Mouse (Mus musculus) neural tube, embryonic 12.5 days (tissue): ENCODE results near the gene Rnf113a1. TPM values are rescaled to one million over a fixed set of nuclear protein-coding genes. Genes with fewer than 3 reads are reported as not detected.
"Not testable (repeated sequence)": the region's sequence is repeated elsewhere in the genome, so short reads cannot be mapped to it uniquely, and the experiment has no call there.

Source experiments
- ATAC-seq: fragments of 200-750 bp; cut with Nextera tagmentation; 2 replicates; pipeline ENCODE4 v1.8.0; 2017; ENCODE audit warnings: low read depth, mild to moderate bottlenecking, moderate TSS enrichment, moderate library complexity; ENCODE audit not compliant: low FRiP score
- H3K27ac ChIP-seq: fragments of 300-500 bp; sonication (generic); 2 replicates; pipeline ENCODE4 v1.5.1; 2016
- H3K27me3 ChIP-seq: fragments of 300-500 bp; sonication (generic); replicated peaks from 2 replicates; pipeline ENCODE4 v1.6.1; 2016; ENCODE audit warnings: mild to moderate bottlenecking
- H3K36me3 ChIP-seq: fragments of 300-500 bp; sonication (generic); 2 replicates; pipeline ENCODE4 v1.6.1; 2016; ENCODE audit warnings: mild to moderate bottlenecking
- H3K4me1 ChIP-seq: fragments of 300-500 bp; sonication (generic); 2 replicates; pipeline ENCODE4 v1.6.1; 2016
- H3K4me2 ChIP-seq: fragments of 300-500 bp; sonication (generic); replicated peaks from 2 replicates; pipeline ENCODE4 v1.6.1; 2016; ENCODE audit warnings: mild to moderate bottlenecking
- H3K4me3 ChIP-seq: fragments of 300-500 bp; sonication (generic); 2 replicates; pipeline ENCODE4 v1.5.1; 2016
- H3K9ac ChIP-seq: fragments of 300-500 bp; sonication (generic); 2 replicates; pipeline ENCODE4 v1.6.1; 2016; ENCODE audit warnings: mild to moderate bottlenecking
- H3K9me3 ChIP-seq: fragments of 300-500 bp; sonication (generic); 2 replicates; pipeline ENCODE4 v1.6.1; 2016; ENCODE audit warnings: mild to moderate bottlenecking
- WGBS: fragments of 180-500 bp; shearing (Covaris S2); methylation state at CpG from one replicate; pipeline ENCODE4 v1.1.7; 2016; 5-methylcytosine and 5-hydroxymethylcytosine counted together
- polyA plus RNA-seq: library from polyadenylated mRNA; unstranded; fragments of >200 nt; fragmentation: Nextera tagmentation; extraction: Ambion mirVana; gene quantifications from 2 replicates; pipeline ENCODE4 v1.2.1, GENCODE M21; 2016

The Rnf113a1 gene
- polyA plus RNA-seq, 1 experiment from 2014 or later: 14.8 TPM

- no peak for ATAC-seq
- H3K4me3 ChIP-seq: no peak overlapping the region
- H3K27me3 ChIP-seq: no peaks in the 10 kb centered on the region
- WGBS: 54% methylated on average over 8 of the region's 8 CpGs
- H3K36me3 ChIP-seq: no peaks in the 10 kb centered on the region
- H3K27ac ChIP-seq: no peak overlapping the region
- no peak overlapping the region for H3K9ac ChIP-seq
- no peak overlapping the region for H3K4me2 ChIP-seq
- no peaks in the 10 kb centered on the region for H3K4me1 ChIP-seq
- no peaks in the 10 kb centered on the region for H3K9me3 ChIP-seq
These were observed 7.6 kb downstream of the Rnf113a1 start for GRCm38 (mm10) chrX:37198676-37199075.

- Histone ChIP-seq H3K27me3 (no peaks in the 10 kb centered on the region), H3K36me3 (no peaks in the 10 kb centered on the region), H3K4me3 (no peak within 1 kb of the TSS), H3K4me1 (no peaks in the 10 kb centered on the region), H3K9ac (no peak within 1 kb of the TSS), H3K9me3 (no peaks in the 10 kb centered on the region), H3K4me2 (no peak within 1 kb of the TSS), H3K27ac (no peak within 1 kb of the TSS)
- 90% methylated on average over 10 of the region's 10 CpGs for WGBS
- ATAC-seq: no peak
These were observed 19.9 kb downstream of the Rnf113a1 start, which contains the start of gene Gm9 for GRCm38 (mm10) chrX:37210941-37211340. Gene Gm9 (minus strand): TSS chrX:37211041.

GRCm38 (mm10) chrX:37222158-37222557, 31.1 kb downstream of the Rnf113a1 start, which contains the start of gene Rhox1:
Gene Rhox1 (minus strand): TSS chrX:37222258.
- not testable (repeated sequence) for H3K4me3 ChIP-seq, H3K9me3 ChIP-seq, H3K4me2 ChIP-seq, H3K9ac ChIP-seq, H3K4me1 ChIP-seq, ATAC-seq, H3K27ac ChIP-seq, H3K36me3 ChIP-seq, H3K27me3 ChIP-seq
- 73% methylated on average over 1 of the region's 1 CpGs for WGBS

Other genes with a start within 250 kb of the Rnf113a1 start
- gene Sept6, start 199.5 kb upstream of the Rnf113a1 start, polyA plus RNA-seq: 63.8 and 65.5 TPM in 2 replicates
- not detected in 2 replicates for gene Sowahd, start 142.4 kb upstream of the Rnf113a1 start, polyA plus RNA-seq
- gene Rpl39, start 105.8 kb upstream of the Rnf113a1 start, polyA plus RNA-seq: 392 and 417 TPM in 2 replicates
- gene Upf3b, start 80.9 kb upstream of the Rnf113a1 start, polyA plus RNA-seq: 24.5 and 24.7 TPM in 2 replicates
- gene Nkap, start 64.5 kb upstream of the Rnf113a1 start, polyA plus RNA-seq: 22.5 and 25.4 TPM in 2 replicates
- 0.14 and 0.24 TPM in 2 replicates for gene Akap14, start 22.4 kb upstream of the Rnf113a1 start, polyA plus RNA-seq
- 456 and 492 TPM in 2 replicates for gene Ndufa1, start 82 bp upstream of the Rnf113a1 start, polyA plus RNA-seq
- not detected in 2 replicates for gene Gm9, start 19.8 kb downstream of the Rnf113a1 start, polyA plus RNA-seq
- not detected in 2 replicates for gene Rhox1, start 31.0 kb downstream of the Rnf113a1 start, polyA plus RNA-seq
- not detected in 2 replicates for gene Rhox2a, start 53.7 kb downstream of the Rnf113a1 start, polyA plus RNA-seq
- not detected in 2 replicates for gene Rhox3a, start 58.7 kb downstream of the Rnf113a1 start, polyA plus RNA-seq
- gene Rhox4a, start 74.1 kb downstream of the Rnf113a1 start, polyA plus RNA-seq: not detected in 2 replicates
- gene Rhox3a2, start 188.8 kb downstream of the Rnf113a1 start, polyA plus RNA-seq: not detected in 2 replicates
- gene Rhox4a2, start 199.6 kb downstream of the Rnf113a1 start, polyA plus RNA-seq: not detected in 2 replicates
- gene Rhox2b, start 220.8 kb downstream of the Rnf113a1 start, polyA plus RNA-seq: not detected in 2 replicates
- gene Rhox4b, start 241.2 kb downstream of the Rnf113a1 start, polyA plus RNA-seq: not detected in 2 replicates